Mouse (Mus musculus): ENCODE data around the gene B4galt2. TPM values are rescaled to one million over a fixed set of nuclear protein-coding genes. Genes with fewer than 3 reads are reported as not detected.

The B4galt2 gene
- polyA plus RNA-seq, 1 experiment from 2014 or later, result 67.7 TPM

DNA sequence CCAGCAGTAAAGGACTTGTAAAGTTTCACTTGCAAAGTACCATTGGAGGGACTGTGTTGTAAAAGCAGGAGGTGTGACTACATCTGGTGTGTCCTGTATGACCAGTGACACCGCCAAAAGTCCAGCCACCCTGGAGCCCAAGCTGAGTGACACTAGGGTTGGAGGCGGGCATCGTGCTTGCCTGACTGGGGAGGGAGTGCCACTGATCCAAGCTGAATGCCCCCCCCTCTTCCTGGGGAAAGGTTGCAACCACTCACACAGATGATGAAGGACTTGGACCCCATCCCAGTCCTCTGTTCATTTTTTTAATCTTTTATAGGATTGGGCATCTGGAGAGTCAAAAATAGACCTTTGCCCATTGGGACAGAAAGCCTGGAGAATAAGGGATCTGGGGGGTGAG is 41.7 kb downstream of the B4galt2 start:
- no peak overlapping the region for H3K4me2 ChIP-seq
- no peak overlapping the region for H3K27ac ChIP-seq
- no peaks in the 10 kb centered on the region for H3K36me3 ChIP-seq (replicated peaks)
- H3K9me3 ChIP-seq, result no peaks in the 10 kb centered on the region
- H3K4me3 ChIP-seq, result no peak overlapping the region
- 91% methylated on average over 3 of the region's 3 CpGs for WGBS
- no peak for ATAC-seq (replicated peaks)
- no peak overlapping the region for H3K9ac ChIP-seq
- peaks cover 3% of the 10 kb centered on the region; the same call in 1 of the 2 replicates for H3K4me1 ChIP-seq
- H3K27me3 ChIP-seq (replicated peaks), result no peaks in the 10 kb centered on the region; the same call in 1 of the 2 replicates

DNA sequence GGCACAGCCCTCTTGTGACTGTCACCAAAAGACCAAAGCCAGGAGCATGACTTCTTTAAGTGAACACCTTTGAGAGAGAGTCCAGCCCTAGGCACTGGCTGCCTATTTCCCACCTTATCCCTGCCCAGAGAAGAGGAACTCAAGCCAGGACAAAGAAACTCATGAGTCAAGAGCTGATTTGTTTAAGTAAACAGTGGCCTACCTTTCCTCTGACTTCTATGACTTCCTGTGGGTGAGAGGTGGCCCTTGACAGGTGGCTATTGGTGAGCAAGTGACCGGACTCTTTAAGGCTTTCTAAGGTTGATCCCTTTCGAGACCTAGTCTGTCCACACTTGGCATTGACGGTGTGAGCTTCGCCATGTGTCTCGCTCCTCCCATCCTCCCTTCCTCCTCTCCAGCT is 42.5 kb downstream of the B4galt2 start:
- 96% methylated on average over 5 of the region's 5 CpGs for WGBS

DNA sequence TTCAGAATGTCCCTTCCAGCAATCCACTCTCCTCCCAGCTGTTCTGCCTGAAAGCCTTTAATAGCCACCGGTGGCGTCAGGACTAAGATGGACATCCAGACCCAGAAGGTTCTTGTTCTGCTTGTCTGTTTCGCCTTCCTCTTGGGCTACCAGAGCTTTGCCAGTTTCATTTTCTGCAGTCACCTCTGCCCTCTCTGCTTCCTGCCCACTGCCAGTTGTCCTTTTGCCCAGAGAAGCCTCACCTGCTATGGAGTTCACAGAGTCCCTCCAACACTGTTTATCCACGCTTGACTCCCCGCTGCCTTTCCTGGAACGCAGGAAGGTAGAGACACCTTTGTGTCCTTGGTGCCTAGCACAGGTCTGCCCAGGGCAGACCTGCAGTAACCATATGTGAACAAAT is 43.9 kb downstream of the B4galt2 start:
- Histone ChIP-seq H3K9me3 (no peaks in the 10 kb centered on the region), H3K4me3 (no peak overlapping the region), H3K27ac (no peak overlapping the region), H3K36me3 (replicated peaks) (no peaks in the 10 kb centered on the region), H3K4me2 (no peak overlapping the region), H3K9ac (no peak overlapping the region), H3K27me3 (replicated peaks) (no peaks in the 10 kb centered on the region), H3K4me1 (peaks cover 10% of the 10 kb centered on the region)
- 84% methylated on average over 6 of the region's 6 CpGs for WGBS
- ATAC-seq (replicated peaks), result no peak

More for the DNA sequence above, 42.5 kb downstream of the B4galt2 start:
- no peak overlapping the region for H3K27ac ChIP-seq
- H3K27me3 ChIP-seq (replicated peaks), result no peaks in the 10 kb centered on the region; the same call in 1 of the 2 replicates
- H3K4me1 ChIP-seq, result peaks cover 3% of the 10 kb centered on the region; the same call in 1 of the 2 replicates
- no peak overlapping the region for H3K4me2 ChIP-seq
- no peak overlapping the region for H3K4me3 ChIP-seq
- ATAC-seq (replicated peaks), result no peak
- no peak overlapping the region for H3K9ac ChIP-seq
- no peaks in the 10 kb centered on the region for H3K9me3 ChIP-seq
- H3K36me3 ChIP-seq (replicated peaks), result no peaks in the 10 kb centered on the region

DNA sequence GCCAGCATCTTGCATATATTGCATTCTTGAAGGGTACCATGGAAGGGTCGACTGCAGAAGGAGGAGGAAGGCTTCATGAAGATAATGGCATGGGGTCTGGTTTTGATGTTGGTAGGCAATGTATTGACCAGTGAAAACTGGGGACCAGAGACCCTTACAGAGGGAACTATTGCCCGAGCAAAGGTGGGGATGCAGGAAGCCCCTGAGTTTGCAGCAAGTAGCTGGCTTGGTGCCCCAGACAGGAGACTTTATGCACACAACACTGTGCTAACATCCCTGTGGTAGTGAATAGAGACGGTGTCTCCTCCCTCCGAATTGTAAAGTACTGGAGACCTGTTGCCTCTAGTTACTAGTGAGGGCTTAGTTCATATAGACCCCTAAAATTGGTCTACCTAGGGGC is 46.0 kb downstream of the B4galt2 start:
- no peak for ATAC-seq (replicated peaks)
- H3K27ac ChIP-seq, result no peak overlapping the region
- H3K4me3 ChIP-seq, result no peak overlapping the region
- H3K9ac ChIP-seq, result no peak overlapping the region
- H3K36me3 ChIP-seq (replicated peaks), result no peaks in the 10 kb centered on the region
- H3K9me3 ChIP-seq, result no peaks in the 10 kb centered on the region
- H3K4me1 ChIP-seq, result peaks cover 13% of the 10 kb centered on the region
- WGBS, result 76% methylated on average over 4 of the region's 4 CpGs
- 0 out of 2 replicates have a peak overlapping the region, but pooled peaks have one; percentile 65 for H3K4me2 ChIP-seq
- H3K27me3 ChIP-seq (replicated peaks), result 0 out of 2 replicates have a peak, but pooled peaks cover 3% of the 10 kb centered on the region

DNA sequence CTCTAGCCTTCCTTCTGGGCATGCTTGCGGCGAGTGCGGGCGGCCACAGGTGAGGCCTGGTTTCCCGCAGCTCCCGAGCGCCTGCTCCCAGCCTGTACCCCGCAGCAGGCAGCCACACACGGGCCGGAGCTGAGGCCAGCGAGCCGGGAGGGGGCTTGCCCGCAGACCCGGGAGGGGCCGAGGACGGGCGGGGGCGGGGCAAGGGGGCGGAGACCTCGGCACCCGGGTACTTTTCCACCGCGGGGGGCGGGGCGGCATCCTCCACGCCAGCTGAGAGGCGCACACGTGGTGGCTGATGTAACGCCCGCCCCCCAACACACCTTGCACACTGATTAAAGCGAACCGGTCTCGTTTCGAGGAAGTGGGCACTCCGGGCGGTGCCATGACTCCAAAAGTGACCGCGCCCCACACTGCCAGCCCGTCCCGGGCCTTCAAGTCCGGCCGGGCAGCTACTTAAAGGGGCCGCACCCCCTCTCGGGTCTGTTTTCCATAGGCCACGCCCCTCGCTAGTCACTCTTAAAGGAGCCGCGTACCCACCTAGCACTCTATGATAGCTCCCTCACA is 47.0 kb downstream of the B4galt2 start:
- H3K4me2 ChIP-seq, result peak overlapping the region; percentile 65
- under 1% methylated on average over 48 of the region's 48 CpGs for WGBS
- H3K27ac ChIP-seq, result peak overlapping the region; percentile 86
- no peaks in the 10 kb centered on the region for H3K36me3 ChIP-seq (replicated peaks)
- H3K9me3 ChIP-seq, result no peaks in the 10 kb centered on the region
- peak; percentile 91 for ATAC-seq (replicated peaks)
- 0 out of 2 replicates have a peak, but pooled peaks cover 3% of the 10 kb centered on the region for H3K27me3 ChIP-seq (replicated peaks)
- peaks cover 13% of the 10 kb centered on the region for H3K4me1 ChIP-seq
- peak overlapping the region; percentile 73 for H3K4me3 ChIP-seq
- peak overlapping the region; percentile 75 for H3K9ac ChIP-seq

DNA sequence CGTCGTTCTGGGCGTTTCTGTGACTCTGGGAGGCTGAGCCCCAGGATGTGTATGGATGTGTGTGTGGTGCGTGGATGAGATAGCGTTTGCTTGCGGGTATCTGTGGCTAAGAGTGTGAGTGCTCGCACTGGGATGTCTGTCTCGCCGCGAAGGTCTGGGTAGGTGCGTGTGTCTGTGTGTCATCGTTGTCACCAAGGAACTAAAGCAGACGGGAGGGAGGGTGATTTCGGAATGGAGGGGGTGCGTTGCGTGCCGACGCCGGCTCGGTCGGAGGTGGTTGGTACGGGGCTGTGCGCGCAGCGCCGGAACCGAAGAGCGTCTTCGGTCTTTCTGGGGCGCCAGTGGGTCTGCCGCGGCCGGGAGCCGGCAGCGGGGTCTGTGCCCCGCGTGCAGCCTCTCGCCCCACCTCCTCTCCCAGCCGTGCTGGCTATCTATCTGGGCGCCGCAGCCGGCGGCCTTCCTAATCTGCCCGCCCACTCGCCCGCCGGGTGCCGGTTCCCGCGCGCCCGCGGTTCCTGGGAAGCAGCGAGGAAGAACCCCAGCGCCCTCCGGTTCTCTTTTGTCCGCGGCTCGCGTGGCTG is 47.7 kb downstream of the B4galt2 start:
- Histone ChIP-seq H3K4me1 (peaks cover 13% of the 10 kb centered on the region), H3K27ac (peak overlapping the region; percentile 86), H3K4me2 (peak overlapping the region; percentile 65), H3K4me3 (peak overlapping the region; percentile 73), H3K36me3 (replicated peaks) (no peaks in the 10 kb centered on the region), H3K27me3 (replicated peaks) (0 out of 2 replicates have a peak, but pooled peaks cover 3% of the 10 kb centered on the region), H3K9ac (peak overlapping the region; percentile 75), H3K9me3 (no peaks in the 10 kb centered on the region)
- under 1% methylated on average over 60 of the region's 60 CpGs for WGBS
- peak; percentile 69 for ATAC-seq (replicated peaks)

DNA sequence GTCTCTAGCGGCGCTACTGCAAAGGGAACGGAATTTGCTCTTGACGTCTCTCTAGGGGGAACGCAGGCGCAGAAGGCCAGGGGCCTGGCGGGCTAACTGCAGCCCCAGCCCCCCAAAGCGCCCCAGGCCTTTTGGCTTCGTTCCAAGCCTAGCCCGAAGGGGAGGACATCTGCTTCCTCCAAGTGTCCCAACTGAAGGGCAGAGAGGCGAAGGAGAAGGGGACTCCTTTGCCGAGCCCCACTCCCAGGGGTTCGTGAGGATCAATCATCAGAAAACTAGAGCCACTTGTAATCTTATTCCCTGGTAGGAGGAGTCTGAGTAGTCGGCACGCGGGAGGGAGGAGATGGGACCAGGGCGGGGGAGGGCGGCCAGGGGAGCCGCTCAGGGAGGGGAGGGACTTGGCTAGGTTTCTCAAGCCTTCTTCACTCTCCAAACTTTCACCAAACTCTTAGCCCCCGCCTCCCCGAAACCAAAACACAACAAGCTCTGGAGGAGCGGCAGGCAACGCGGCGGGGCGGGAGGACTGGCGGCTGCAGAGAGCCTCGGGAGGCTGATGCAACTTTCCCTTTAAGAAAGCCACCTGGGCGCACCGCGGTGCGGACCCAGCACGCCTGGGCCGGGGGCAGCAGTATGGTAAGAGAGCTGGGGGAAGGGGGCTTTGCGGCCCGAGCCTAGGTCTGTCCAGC is 48.3 kb downstream of the B4galt2 start:
- H3K4me2 ChIP-seq, result peak overlapping the region; percentile 65
- H3K9ac ChIP-seq, result peak overlapping the region; percentile 75
- peaks cover 15% of the 10 kb centered on the region for H3K4me1 ChIP-seq
- peak overlapping the region; percentile 86 for H3K27ac ChIP-seq
- WGBS, result 1% methylated on average over 36 of the region's 36 CpGs
- 0 out of 2 replicates have a peak, but pooled peaks cover 5% of the 10 kb centered on the region for H3K27me3 ChIP-seq (replicated peaks)
- no peaks in the 10 kb centered on the region for H3K9me3 ChIP-seq
- H3K36me3 ChIP-seq (replicated peaks), result no peaks in the 10 kb centered on the region
- peak; percentile 48 for ATAC-seq (replicated peaks)
- H3K4me3 ChIP-seq, result peak overlapping the region; percentile 73

DNA sequence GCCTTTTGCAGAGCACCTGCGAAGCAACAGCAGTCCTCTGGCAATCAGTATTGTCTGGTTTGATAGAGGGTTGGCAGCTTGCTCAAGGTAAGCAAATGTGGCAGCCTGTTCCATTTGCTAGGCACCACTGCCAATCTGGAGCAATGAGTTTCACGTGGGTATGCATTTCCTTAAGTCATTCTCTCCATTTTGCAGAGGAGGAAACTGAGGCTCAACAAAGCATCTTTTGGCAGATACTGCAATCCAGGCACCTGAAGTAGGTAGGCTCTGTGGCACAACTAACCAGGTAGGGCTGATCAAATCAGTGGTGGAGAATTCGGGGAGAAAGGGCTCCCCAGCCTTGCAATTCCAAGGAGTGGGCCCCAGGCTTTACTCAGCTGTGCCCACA is 48.8 kb downstream of the B4galt2 start, which contains the start of gene Slc6a9:
TSS of gene Slc6a9 (plus strand) at position 50 of the 388 bp plus-strand sequence.
- WGBS, result 24% methylated on average over 3 of the region's 3 CpGs
- Histone ChIP-seq H3K4me2 (peak within 1 kb of the TSS; percentile 65), H3K4me3 (peak within 1 kb of the TSS; percentile 73), H3K4me1 (peaks cover 20% of the 10 kb centered on the region), H3K27ac (peak within 1 kb of the TSS; percentile 86), H3K27me3 (replicated peaks) (0 out of 2 replicates have a peak, but pooled peaks cover 5% of the 10 kb centered on the region), H3K36me3 (replicated peaks) (no peaks in the 10 kb centered on the region), H3K9me3 (no peaks in the 10 kb centered on the region), H3K9ac (peak within 1 kb of the TSS; percentile 75)
- no peak for ATAC-seq (replicated peaks)

DNA sequence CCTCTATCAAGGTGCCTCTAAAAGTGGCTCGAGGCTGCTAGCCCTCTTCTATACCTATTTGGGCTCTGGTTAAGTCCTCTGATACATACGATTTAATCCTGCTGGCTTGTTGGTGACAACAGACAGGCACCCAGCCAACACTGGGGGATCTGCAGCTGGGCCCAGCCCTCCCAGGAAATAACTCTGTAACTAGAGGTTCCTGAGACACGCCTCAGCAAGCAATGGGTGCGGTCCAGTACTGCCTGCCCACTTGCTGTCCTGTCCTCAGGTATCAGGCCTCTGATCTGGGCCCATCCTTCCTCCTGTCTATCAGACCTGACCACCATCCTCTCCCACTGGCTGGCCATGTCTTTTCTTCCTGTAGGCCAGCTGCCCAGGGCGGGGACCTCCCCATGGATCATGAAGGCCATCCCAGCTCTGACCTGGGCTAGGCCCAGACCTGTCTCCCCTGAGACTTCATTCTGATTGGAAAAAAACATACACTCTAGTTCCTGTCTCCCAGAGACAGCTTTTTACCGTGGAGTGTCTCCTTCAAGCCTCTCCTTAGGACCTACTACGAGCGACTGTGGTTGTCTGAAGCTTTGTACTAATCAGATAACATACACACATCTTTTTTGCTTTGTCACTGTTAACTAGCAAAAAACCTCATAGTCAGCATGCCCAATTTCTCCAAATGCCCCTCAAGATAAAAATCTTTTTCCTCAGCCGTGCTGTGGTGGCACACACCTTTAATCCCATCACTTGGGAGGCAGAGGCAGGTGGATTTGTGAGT is 51.2 kb downstream of the B4galt2 start:
- no peaks in the 10 kb centered on the region for H3K36me3 ChIP-seq (replicated peaks)
- no peaks in the 10 kb centered on the region for H3K9me3 ChIP-seq
- 0 out of 2 replicates have a peak, but pooled peaks cover 5% of the 10 kb centered on the region for H3K27me3 ChIP-seq (replicated peaks)
- ATAC-seq (replicated peaks), result no peak
- H3K4me2 ChIP-seq, result no peak overlapping the region
- no peak overlapping the region for H3K9ac ChIP-seq
- H3K4me3 ChIP-seq, result no peak overlapping the region
- peaks cover 20% of the 10 kb centered on the region for H3K4me1 ChIP-seq
- WGBS, result 81% methylated on average over 9 of the region's 9 CpGs
- no peak overlapping the region for H3K27ac ChIP-seq

DNA sequence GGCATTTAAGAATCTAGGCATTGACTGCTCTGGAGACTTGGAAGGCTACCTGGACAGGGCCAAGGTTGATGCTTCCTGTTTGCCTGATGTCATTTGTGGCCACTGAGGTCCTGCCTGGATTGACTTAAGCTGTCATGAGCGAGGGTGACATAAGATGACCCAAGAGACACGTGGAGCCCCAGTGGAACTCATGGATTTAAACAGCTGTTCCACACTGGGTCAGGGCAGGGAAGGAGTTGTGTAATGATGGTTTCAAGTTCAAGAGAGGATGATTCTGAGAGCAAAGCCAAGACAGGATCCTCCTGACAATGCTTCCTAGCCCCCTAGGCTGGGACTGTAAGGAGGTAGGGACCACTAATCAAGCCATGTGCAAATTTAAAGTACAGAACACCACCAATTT is 51.8 kb downstream of the B4galt2 start:
- no peak for ATAC-seq (replicated peaks)
- no peak overlapping the region for H3K4me2 ChIP-seq
- WGBS, result 55% methylated on average over 2 of the region's 2 CpGs
- no peaks in the 10 kb centered on the region for H3K36me3 ChIP-seq (replicated peaks)
- no peaks in the 10 kb centered on the region for H3K9me3 ChIP-seq
- H3K9ac ChIP-seq, result no peak overlapping the region
- H3K27ac ChIP-seq, result no peak overlapping the region
- H3K27me3 ChIP-seq (replicated peaks), result 0 out of 2 replicates have a peak, but pooled peaks cover 5% of the 10 kb centered on the region
- H3K4me1 ChIP-seq, result peaks cover 17% of the 10 kb centered on the region
- H3K4me3 ChIP-seq, result no peak overlapping the region

DNA sequence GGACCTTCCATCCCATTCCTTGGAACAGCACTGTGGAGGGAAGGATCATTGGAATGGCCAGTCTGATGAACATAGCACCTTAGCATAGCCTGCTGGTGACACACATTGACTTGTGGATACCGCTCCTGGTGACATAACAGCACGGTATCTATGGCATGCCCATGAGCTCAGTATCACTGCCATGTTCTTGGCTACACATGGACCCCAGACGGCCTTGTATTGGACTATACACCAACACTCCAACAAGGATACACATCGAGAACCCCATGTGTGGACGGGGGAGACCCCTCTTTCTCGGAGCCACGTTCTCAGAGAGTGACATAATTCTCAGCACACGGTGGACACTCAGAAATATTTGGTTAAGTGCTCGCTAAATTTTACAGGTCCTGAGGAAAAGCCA is 52.5 kb downstream of the B4galt2 start:
- WGBS, result 95% methylated on average over 9 of the region's 9 CpGs
- H3K4me2 ChIP-seq, result no peak overlapping the region

More for the DNA sequence above, 52.5 kb downstream of the B4galt2 start:
- H3K4me3 ChIP-seq, result no peak overlapping the region
- H3K9ac ChIP-seq, result no peak overlapping the region
- H3K36me3 ChIP-seq (replicated peaks), result no peaks in the 10 kb centered on the region
- ATAC-seq (replicated peaks), result no peak
- no peak overlapping the region for H3K27ac ChIP-seq
- H3K27me3 ChIP-seq (replicated peaks), result 0 out of 2 replicates have a peak, but pooled peaks cover 5% of the 10 kb centered on the region
- H3K9me3 ChIP-seq, result no peaks in the 10 kb centered on the region
- H3K4me1 ChIP-seq, result peaks cover 17% of the 10 kb centered on the region

Data from midbrain, embryonic 15.5 days (tissue).